Mouse (Mus musculus): ENCODE results near the gene Pip4p1. TPM values are rescaled to one million over a fixed set of nuclear protein-coding genes. Genes with fewer than 3 reads are reported as not detected.

Pip4p1 gene
- polyA plus RNA-seq, 2 experiments from 2014 or later, result 3.6 to 4.1 TPM

- ATAC-seq, result no peak
These were observed 37.9 kb downstream of the Pip4p1 start for GRCm38 (mm10) chr14:50892541-50893459.

DNA sequence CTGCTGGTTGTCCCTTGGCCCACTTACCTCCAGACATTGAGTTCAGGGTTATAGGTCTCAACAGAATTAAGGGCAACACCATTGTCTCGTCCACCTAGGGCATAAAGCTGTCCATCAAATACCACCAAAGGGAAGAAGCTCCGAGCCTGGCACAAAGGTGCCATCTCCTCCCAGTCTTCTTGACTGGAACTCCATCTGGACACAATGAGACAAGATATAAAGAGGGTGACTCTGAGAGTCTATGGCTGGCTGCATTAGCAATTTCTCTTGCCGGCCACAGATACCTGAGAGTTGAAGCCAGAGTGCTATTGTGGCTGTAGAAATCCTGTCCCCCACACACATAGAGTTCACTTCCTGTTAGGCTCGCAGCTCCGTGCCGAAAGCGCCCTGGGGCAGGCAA, 38.6 kb downstream of the Pip4p1 start:
- ATAC-seq, result no peak

DNA sequence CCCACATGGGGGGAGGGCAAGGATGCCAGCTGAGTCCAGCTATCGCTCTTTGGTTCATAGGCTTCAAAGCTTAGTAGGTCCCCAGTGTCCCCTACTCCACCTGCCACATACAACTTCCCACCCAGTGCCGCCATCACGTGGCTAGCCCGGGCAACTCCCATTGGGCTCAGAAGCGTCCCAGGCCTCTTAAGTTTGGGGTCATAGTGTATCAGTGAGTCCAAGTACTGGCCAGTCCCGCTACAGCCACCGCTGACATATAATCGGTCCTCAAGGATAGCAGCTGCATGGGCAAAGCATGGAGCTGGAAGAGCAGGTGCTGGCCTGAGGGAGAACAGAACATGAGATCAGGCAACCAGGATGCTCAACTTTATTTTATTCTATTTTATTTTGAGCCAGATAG, 39.0 kb downstream of the Pip4p1 start:
- ATAC-seq, result no peak

GRCm38 (mm10) chr14:50876236-50876950, 54.3 kb downstream of the Pip4p1 start:
- ATAC-seq, result no peak

Other genes starting within 250 kb of the Pip4p1 start
- gene Olfr747, start 237.7 kb downstream of the Pip4p1 start, polyA plus RNA-seq (2017; shearing (Covaris generic)), result not detected
- under 1 TPM in 1 of 2 experiments, not detected in 1; 0.21 TPM for gene Olfr748, start 223.5 kb downstream of the Pip4p1 start, polyA plus RNA-seq (2017; shearing (Covaris generic))
- not detected for gene Olfr749, start 185.8 kb downstream of the Pip4p1 start, polyA plus RNA-seq (2017; shearing (Covaris generic))
- 100 to 1,000 TPM; 108 to 124 TPM for gene Ttc5, start 145.3 kb downstream of the Pip4p1 start, polyA plus RNA-seq (2017; shearing (Covaris generic))
- gene Ccnb1ip1, start 123.1 kb downstream of the Pip4p1 start, polyA plus RNA-seq (2017; shearing (Covaris generic)), result not detected
- gene Parp2, start 123.0 kb downstream of the Pip4p1 start, polyA plus RNA-seq (2017; shearing (Covaris generic)), result 10 to 100 TPM; 83.6 to 88.1 TPM
- gene Tep1, start 60.3 kb downstream of the Pip4p1 start, polyA plus RNA-seq (2017; shearing (Covaris generic)), result 10 to 100 TPM; 20.7 to 22.0 TPM
- gene Klhl33, start 33.3 kb downstream of the Pip4p1 start, polyA plus RNA-seq (2017; shearing (Covaris generic)), result under 1 TPM in 1 of 2 experiments, not detected in 1; 0.21 TPM
- 100 to 1,000 TPM in 1 of 2 experiments, 10 to 100 TPM in 1; 73.9 to 108 TPM for gene Osgep, start 6.0 kb downstream of the Pip4p1 start, polyA plus RNA-seq (2017; shearing (Covaris generic))
- gene Apex1, start 5.9 kb downstream of the Pip4p1 start, polyA plus RNA-seq (2017; shearing (Covaris generic)), result 100 to 1,000 TPM in 1 of 2 experiments, 10 to 100 TPM in 1; 72.8 to 108 TPM
- gene Pnp, start 226 bp upstream of the Pip4p1 start, polyA plus RNA-seq (2017; shearing (Covaris generic)), result 10 to 100 TPM; 61.0 to 76.3 TPM
- gene Gm49342, start 13.7 kb upstream of the Pip4p1 start, polyA plus RNA-seq (2017; shearing (Covaris generic)), result 1 to 10 TPM in 1 of 2 experiments, not detected in 1; 9.9 TPM
- gene Pnp2, start 25.1 kb upstream of the Pip4p1 start, polyA plus RNA-seq (2017; shearing (Covaris generic)), result under 1 TPM; 0.60 to 0.85 TPM
- gene Rnase10, start 76.9 kb upstream of the Pip4p1 start, polyA plus RNA-seq (2017; shearing (Covaris generic)), result not detected
- gene Rnase9, start 111.0 kb upstream of the Pip4p1 start, polyA plus RNA-seq (2017; shearing (Covaris generic)), result not detected
- not detected for gene Rnase11, start 119.3 kb upstream of the Pip4p1 start, polyA plus RNA-seq (2017; shearing (Covaris generic))
- gene Rnase12, start 126.8 kb upstream of the Pip4p1 start, polyA plus RNA-seq (2017; shearing (Covaris generic)), result not detected
- not detected for gene Olfr750, start 143.6 kb upstream of the Pip4p1 start, polyA plus RNA-seq (2017; shearing (Covaris generic))
- gene Rnase4, start 160.2 kb upstream of the Pip4p1 start, polyA plus RNA-seq (2017; shearing (Covaris generic)), result 10 to 100 TPM; 11.7 to 15.5 TPM
- 1 to 10 TPM; 3.7 to 6.6 TPM for gene Ang, start 160.3 kb upstream of the Pip4p1 start, polyA plus RNA-seq (2017; shearing (Covaris generic))
- gene Eddm3b, start 183.6 kb upstream of the Pip4p1 start, polyA plus RNA-seq (2017; shearing (Covaris generic)), result not detected
- 1 to 10 TPM; 1.9 to 6.0 TPM for gene Rnase6, start 193.1 kb upstream of the Pip4p1 start, polyA plus RNA-seq (2017; shearing (Covaris generic))
- gene Rnase1, start 215.9 kb upstream of the Pip4p1 start, polyA plus RNA-seq (2017; shearing (Covaris generic)), result not detected
- not detected for gene Rnase2b, start 231.4 kb upstream of the Pip4p1 start, polyA plus RNA-seq (2017; shearing (Covaris generic))

Measured in activated CD4-positive, CD25-positive, alpha-beta regulatory T cell, adult 4 months (primary cell).